Mouse (Mus musculus): ENCODE data around the gene D8Ertd738e.

GRCm38 (mm10) chr8:84218143-84218542 lies 31.4 kb downstream of the D8Ertd738e start:
- no peak for TF ChIP-seq POLR2A (IDR thresholded peaks at IDR 0.05; ENCODE audit: control insufficient read depth, extremely low read depth, insufficient read depth, low read length, poor library complexity)
- no peak for TF ChIP-seq CTCF (IDR thresholded peaks at IDR 0.05; ENCODE audit: borderline replicate concordance, control insufficient read depth, extremely low read depth, insufficient read depth, low read length, poor library complexity)
